Mouse (Mus musculus) right cerebral cortex, adult 18-20 months (tissue): ENCODE measurements around the gene Cnot1.

Experiments used
- DNase-seq: peaks from one replicate; pipeline ENCODE4 v3.0.0; 2022; ENCODE audit warnings: mixed read lengths

The Cnot1 gene

DNA sequence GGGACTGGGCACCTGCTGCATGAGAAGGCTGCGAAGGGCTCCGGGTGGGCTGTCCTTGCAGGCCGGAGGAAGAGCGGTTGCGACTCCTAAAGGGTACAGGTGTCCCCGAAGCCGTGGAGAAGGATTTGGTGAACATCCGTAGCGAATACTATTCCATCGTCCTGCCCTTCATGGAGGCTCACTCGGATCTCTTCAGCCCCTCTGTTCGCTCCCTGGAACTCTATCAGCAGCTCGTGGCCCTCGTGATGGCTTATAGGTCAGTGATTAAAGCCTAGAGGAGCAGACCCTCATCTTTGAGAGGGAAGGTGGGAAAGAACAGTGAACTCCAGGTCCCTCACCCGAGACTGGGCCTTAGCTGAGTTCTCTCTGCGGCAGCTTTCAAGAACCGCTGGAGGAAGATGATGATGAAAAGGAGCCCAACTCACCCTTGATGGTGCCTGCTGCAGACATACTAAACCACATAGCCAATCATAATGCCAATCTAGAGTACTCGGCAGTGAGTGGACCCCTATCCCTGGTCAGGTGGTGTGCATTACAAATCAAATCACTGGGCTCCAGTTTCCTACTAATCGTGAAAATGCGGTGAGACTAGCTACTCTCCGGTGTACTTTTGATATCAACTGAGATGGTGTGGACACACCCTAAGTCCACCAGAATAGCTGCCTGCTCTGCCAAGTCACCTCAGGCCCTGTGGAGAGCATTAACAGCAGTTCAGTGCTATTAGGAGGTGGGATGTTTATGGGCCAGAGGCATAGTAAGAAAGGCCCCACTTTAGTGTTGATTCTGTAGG is 90.5 kb downstream of the Cnot1 start:
- peak; percentile 7 for DNase-seq

DNA sequence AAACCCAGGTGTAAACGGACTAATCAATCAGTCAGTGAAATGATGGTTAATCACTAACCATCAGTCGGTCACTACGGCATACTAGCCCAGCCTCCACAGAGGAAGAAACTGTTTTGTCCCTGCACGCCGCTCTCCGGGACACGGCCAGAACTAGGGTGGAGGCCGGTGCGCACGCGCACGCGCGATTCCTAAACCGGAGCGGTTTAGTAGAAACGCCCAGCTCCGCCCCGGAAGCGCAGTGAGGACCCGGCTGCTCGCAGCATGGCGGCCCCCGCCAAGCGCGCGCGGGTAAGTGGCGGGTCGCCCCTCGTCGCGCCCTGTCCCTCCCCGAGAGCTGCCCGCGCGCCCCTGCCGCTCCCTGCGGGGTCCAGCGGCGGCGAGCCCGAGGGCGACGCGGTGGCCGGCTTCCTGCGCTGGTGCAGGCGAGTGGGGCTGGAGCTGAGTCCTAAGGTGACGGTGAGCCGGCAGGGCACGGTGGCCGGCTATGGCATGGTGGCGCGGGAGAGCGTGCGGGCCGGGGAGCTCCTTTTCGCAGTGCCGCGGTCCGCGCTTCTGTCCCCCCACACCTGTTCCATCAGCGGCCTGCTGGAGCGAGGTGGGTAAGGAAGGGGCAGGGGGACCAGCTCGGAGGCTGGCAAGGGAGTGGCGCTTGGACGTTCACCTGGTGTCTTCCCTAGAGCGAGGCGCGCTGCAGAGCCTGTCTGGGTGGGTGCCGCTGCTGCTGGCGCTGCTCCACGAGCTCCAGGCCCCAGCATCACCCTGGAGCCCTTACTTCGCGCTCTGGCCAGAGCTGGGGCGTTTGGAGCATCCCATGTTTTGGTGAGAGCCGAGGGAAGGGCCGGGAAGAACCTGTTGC is 91.4 kb downstream of the Cnot1 start, which contains the start of gene Setd6:
Setd6 (plus strand) TSS at position 206 of the 856 bp plus-strand sequence.
- DNase-seq = peak; percentile 89

DNA sequence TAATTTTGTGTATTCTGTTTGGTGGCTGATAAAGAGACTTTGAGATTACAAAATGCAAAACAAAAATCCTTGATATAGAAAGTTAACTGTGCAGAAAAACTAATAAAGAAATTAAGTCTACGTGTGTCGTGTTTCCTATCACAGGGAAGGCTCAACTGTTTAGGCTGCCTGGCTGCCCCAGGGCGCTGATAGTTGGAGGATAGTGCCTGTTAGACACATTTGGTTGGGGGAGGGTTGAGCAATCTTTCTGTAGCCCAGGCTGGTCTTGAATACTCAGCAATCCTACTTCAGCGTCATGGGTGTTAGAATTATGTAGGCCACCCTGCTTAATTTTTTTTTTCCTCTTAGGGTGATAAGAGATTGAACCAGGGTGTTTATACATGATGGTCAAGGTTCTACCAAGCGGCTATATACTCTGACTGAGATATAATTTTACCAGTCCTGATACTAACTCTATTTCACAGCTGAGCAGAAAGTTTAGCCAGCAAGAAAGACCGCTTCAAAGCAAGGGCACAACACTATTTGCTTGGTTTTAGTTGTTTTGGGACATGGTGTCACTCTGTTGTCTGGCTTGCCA is 92.3 kb downstream of the Cnot1 start:
- DNase-seq = peak; percentile 15

DNA sequence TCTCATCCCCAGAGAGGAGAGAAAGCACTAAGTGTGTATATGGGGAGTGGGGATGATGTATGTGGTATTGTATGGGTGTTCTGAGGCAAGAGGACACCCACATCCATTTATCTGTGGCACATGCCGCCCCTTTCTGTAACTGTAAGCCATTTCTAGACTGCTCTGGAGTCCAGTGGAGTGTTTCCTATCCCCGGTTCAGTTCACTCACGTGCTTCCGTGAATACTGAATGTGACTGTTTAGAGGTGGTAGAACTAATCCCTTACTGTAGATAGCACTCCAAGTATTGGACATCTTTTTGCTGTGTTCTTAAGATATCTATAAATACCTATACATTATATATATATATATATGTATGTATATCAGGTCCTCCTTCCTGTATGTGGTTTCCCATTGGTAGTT is 92.9 kb downstream of the Cnot1 start:
- DNase-seq = peak; percentile 8

DNA sequence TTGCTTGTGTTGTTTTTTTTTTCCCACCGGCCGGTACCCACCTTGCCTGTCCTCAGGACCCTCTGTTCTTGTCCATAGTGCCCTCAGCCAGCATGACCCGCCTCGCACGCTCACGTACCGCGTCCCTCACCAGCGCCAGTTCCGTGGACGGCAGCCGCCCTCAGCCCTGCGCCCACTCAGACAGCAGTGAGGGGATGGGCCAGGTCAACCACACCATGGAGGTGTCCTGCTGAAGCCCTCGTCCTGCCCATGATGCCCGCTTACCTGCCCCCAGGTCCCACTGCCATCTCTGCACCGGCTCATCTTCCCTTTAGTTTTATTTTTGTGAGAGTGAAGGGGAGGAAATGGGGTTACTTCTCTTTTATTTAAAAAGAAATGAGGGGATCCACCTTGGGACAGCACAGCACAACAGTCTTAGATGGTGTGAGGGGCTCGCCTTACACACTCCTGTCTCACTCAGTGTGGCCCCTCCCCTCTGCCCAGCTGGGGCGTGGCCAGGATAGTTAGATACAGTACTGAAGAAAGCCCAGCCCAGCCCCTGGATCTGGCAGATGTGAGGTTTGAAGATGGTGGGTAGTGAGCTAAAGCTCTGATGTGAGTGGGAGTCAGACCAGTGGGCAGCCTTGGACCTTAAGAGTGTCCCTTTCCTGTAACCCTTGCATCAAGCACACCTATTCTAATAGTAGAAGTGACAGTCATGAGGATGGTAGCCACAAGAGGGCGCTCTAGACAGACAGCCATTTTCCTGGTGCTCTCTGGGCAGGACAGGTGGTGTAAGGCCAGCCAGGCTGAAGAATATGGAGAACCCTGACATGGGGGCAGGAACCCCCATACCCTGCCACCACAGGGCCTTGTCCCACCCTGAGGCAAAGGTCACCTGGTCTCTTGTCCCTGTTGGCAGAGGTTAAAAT is 93.9 kb downstream of the Cnot1 start:
- peak; percentile 71 for DNase-seq

DNA sequence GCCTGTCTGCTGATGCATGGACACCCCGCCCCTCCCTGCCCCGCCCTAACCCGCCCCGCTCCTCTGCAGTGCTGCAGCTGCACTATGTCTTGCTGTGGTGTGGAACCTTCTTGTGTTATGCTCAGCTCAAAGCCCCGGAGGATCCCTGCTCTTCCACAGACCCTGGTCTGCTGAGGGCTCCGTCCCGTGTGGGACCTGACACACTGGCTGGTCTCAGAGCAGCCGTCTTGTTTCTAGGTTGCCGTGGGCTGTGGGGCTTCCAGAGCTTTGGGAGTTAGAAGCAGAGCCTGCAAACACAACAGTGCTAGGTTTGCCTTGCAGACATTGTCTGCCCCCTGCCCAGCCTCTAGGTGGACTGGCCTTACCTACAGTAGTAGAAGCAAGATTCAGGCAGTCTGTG is 94.9 kb downstream of the Cnot1 start:
- DNase-seq = no peak

DNA sequence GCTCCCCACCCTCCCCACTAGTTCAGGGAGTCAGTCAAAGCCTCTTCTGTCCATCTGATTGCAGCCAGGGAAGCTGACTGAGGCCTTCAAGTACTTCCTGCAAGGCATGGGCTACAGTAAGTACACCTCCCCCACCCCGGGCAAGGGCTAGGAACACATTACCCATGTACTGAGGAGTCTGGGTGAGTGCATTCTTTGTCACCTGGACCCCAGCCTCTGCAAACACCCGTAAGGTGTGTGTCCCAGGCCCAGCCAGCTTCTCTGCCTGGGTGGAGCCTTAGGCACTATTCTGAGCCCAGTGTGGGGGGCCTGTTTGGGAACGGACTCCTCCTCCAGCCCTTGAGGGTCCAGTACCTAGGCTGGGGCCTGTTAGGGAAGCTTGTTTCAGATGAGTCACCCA is 96.2 kb downstream of the Cnot1 start:
- no peak for DNase-seq

DNA sequence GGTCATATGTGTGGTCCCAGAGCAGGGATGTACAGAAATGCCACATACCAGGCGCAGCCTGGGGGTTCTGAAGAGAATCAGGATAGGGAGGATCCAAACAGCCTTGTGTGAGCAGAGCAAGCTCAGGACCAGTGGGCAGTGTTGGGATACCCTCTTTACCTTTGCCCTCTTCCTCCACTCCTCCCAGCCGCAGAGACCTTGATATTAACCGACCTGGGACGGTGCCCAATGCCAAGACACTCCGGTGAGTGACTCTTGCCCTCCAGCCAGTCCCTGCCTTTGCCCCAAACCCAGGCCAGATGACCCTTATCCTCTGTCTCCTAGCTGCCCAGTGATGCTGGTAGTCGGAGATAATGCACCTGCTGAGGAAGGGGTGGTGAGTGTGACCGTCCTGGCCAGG is 97.7 kb downstream of the Cnot1 start:
- no peak for DNase-seq

DNA sequence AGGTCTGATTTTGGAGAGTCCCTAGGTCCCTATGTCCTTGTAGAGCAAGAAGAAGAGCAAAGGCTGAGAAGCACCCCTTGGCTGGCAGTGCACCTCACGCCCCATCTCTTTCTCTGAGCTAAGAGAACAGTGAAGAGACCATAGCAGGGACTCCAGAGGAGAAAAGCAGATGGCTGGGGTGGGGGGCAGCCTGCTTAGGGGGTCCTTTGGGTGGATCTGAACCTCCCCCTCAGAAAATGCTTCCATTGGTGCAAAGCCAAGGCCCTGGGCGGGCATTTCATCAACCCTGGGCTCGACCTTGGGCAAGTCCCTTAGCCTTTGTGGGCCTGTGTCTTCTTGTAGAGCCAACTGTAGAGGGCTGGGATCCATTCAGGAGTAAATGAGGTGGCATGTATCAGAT is 102.7 kb downstream of the Cnot1 start:
- no peak for DNase-seq

DNA sequence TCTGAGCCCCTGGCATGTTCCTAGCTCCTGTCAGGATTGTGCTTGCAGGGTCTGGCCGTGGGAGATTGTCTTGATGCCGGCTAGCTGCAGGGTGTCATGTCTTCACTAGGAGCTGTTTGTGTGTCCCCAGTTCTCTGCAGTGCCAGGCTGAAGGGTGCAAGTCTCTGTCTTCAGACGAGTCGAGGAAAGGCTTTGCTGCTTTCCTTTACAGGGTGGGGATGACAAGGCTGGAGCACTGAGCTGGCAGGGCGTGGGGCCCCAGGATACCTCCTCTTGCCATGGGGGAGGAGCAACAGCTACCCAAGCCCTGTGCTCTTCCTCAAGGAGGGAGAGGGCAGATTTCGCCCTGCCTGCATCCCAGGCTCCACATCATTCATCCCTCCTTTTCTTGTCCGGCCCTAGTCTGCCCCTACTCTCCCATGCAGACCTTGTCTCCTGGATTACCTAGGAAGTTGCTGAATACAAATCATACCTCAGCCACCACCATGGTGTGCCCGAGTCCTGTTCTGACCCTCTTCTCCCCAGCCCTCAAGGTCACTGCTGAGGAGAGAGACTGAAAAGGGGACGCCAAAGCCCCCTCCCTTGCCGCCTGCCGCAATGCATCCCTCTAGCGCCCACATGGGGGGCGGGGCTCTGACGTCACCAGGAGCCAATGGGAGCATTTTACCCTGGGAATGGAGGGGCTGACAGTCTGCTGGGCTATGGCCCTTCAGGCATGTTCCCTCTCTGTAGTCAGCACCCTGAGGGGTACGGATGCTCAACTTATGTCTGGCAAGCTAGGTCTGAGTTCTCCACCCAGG is 103.6 kb downstream of the Cnot1 start:
- DNase-seq = peak; percentile 89

DNA sequence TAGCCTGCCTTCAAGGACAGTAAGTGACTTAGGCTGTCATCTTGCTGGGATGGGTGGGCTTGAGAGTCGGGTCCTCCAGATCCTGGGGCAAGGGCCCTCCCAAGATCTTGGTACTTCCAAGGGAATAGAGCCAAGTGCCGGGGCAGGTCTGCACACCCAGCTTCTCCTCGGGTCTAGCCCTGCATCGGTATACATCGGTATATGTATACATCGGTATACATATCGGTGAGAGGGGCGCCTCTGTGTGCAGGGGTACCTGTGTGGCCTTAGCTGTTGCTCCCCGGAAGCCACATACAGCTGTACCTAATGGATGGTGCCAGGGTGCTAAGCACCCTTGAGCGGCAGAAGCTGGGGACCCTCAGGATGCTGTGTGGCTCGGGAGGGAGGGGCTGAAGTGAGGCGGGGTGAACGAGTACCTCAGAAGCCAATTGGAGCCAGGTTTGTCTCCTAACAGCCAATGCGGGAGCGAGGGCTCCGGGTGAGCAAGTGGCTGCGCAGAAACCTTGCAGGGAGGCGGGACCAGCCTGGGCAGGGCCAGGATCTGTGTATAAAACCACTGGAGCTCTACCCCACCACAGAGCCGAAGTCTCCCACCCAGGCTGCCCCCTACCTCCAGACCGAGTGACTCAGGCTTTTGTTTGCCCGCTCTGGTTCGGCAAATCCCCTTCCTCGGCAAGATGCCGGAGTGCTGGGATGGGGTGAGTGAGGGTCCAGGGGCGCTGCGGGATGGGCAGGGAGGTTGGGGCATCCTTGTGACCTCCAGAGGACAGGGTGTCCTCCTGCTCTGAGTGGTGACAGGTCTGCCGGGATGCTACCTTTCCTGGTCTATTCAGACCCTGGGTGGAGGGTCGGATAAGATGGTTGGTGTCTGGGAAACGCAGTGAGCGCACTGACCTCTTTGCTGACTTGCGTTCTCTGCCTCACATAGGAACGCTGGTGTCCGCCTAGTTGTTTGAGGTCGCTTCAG is 104.5 kb downstream of the Cnot1 start:
- DNase-seq = peak; percentile 96

DNA sequence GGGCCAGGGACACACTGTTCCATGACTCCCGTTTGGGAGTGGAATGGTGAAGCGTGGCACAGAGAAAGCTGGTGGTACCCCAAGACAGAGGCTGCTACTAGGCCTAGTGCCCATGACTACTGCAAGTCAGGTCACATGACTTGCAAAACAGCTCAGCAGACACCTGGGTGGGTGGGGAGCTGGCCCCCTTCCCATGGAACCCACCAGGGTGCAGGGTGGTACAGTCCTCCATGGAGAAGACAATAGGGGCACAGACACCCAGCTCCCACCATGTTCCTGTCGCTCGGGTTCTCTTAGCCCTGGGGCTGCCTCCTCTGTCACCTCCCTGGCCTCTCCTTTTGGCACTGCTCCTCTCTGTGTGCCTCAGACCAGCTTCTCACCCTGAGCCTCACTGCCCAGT is 105.5 kb downstream of the Cnot1 start:
- no peak for DNase-seq

DNA sequence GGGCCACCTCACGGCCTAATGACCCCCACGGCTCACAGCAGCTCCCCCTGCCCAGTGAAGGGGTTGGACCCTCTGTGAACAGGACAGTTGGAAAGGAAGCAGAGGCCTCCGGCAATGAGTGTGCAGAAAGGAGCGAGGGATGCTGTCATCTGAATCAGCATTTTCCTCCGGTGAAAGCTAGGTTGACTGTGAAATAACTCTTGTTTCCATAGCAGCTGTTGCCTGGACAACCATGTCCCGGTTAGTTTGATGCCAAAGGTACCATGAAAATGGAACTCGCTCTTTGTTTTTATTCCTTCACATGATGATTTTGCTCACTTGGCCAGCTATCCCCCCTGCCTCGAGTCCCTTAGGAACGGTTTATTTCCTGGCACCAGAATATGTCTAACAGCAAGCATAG is 107.0 kb downstream of the Cnot1 start:
- DNase-seq = peak; percentile 91

DNA sequence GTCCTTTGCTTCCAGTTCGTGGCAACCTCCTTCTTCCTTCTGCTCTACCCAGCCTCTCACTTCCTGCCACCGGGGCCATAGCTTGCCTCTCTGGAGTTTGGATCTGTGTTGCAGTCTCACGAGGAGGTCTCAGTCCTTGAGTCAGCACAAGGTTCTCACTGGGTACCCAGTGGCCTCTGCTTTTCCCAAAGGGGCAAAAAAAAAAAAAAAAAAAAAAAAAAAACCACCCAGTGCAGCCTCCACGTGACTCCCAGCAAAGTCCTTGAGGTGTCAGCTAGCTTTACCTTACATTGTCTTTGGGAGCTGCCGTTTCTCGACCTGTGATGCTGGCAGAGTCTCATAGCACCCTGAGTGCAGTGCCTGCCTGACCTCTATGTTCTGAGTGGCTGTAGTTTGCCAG is 109.1 kb downstream of the Cnot1 start:
- no peak for DNase-seq

DNA sequence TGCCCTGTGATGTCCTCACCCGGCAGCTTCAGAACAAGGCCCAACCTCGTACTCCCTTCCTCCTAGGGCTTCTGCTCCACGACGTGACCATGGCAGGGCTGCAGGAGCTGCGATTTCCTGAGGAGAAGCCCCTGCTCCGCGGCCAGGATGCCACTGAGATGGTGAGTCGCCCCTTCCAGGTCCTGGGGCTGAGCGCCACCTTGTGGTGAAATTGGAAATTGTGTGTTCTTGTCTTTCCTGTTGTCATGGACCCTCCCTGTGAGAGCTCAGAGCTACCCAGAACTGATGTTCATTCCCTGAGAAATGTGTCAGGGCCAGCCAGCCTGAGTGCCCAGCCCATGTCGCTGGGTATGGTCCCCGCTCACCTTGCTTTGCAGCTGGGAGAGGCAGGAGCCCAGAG is 110.1 kb downstream of the Cnot1 start:
- DNase-seq = peak; percentile 88

DNA sequence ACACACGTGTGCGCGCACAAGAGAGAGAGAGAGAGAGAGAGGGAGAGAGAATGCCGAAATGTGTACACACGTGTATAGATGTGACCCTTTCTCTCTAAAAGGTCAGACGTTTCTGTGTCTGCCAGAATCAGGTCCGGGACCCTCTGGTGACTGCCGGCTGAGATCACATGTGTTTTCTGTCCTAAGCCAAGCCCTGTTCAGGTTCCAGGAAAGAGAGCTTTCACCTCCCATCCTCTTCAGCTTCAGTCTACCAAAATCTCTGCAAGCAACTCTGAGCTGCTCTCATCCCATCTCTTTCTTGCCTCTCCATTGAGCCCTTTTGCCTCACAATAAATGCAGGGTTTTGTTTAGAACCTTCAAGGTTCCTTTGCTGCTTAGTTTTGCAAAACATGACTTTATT is 110.6 kb downstream of the Cnot1 start:
- DNase-seq = no peak

DNA sequence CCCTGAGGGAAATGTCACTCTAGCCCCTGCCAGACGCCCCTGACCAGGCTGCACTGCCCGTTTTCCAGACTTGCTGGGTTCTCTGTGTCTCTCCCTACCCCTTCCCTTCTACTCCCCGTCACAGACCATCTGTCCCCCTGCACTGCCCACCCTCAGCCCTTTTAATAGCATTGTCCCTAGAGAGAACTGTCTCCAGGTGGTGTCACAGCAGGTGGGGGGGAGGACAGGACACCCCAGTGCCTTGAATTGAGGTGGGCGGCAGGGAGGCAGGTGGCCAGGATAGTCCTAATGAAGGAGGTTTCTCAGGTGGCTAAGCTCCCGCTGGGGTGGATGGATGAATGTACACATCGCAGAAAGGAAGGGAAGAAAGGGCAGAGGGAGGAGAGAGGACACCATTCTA is 112.6 kb downstream of the Cnot1 start:
- DNase-seq = peak; percentile 77

DNA sequence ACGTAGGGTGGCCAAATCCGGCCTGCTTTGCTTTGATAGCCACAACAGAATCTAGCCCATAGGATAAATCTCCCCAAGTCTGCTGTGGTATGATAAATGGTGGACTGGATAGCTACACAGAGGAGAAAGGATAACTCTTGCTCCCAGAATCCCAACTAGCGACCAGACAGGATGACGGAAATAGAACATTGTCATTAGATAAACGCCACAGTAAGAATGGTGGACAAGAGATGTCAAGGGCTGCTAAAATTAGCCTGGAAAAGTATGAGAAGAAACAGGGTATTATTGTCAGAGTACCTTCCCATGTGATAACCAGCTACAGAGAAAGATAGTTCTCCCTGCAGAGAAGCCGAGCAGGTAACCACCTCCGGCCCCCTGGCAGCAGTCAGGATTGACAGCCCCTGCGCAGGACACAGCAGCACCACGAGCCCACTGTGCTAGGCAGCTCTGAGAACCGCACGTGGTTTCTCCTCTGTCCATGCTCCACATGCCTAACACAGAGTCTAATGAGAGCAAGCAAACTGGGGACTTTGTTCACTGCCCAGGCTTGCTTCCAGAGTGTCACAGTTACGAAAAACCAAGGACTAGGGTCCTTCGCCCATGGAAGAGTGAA is 116.2 kb downstream of the Cnot1 start:
- DNase-seq = no peak

DNA sequence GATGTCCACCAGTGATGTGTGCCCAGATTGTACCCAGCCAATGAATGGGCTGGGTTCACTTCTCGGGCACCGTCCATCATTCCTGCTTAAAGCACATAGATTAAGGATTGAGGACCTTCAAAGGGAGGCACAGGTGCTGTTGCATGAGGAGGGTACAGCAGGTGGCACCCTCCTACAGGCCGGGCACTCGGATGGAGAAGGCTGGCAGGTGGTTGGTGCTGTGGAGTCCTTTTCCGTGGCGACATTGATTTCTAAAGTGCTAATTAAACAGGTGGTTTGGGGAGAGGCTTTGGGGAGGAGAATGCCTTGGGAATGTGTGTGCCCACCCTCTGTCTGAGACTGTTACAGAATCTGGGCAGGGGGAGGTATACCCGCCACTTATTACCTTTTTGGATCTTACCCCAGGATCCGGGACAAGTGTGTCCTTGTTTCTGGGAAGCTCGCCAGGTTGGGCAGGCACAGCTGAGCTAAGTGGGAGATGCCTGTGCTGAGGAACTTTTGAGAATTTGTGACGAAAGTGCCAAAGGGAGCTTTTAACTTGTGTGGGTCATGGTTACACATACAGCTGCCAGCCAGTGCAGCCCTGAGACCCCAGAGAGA is 119.1 kb downstream of the Cnot1 start:
- DNase-seq = peak; percentile 85
